Mouse (Mus musculus): ENCODE data around the gene Ms4a4b. TPM values are rescaled to one million over a fixed set of nuclear protein-coding genes. Genes with fewer than 3 reads are reported as not detected.
"Not testable (repeated sequence)": the region's sequence is repeated elsewhere in the genome, so short reads cannot be mapped to it uniquely, and the experiment has no call there.

The Ms4a4b gene
- total RNA-seq, 2 experiments from 2014 or later, result not detected

DNA sequence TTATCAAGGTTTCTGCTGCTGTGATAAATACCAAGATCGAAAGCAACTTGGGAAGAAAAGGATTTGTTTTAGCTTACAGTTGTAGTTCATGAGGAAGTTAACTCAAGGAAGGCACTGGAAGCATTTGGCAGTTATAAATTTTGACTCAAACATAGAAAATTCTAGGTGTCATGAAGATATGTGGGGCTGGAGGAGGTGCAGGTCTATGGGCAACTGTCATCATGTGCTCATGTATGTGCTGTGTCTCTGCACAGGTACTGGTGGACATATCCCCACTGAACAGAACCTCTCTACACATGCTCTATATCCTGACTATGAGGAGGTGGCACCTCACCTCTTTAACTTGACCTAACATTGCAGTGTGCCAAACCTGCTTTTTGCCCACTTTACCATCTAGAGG, 43.2 kb downstream of the Ms4a4b start:
- no peak for DNase-seq

DNA sequence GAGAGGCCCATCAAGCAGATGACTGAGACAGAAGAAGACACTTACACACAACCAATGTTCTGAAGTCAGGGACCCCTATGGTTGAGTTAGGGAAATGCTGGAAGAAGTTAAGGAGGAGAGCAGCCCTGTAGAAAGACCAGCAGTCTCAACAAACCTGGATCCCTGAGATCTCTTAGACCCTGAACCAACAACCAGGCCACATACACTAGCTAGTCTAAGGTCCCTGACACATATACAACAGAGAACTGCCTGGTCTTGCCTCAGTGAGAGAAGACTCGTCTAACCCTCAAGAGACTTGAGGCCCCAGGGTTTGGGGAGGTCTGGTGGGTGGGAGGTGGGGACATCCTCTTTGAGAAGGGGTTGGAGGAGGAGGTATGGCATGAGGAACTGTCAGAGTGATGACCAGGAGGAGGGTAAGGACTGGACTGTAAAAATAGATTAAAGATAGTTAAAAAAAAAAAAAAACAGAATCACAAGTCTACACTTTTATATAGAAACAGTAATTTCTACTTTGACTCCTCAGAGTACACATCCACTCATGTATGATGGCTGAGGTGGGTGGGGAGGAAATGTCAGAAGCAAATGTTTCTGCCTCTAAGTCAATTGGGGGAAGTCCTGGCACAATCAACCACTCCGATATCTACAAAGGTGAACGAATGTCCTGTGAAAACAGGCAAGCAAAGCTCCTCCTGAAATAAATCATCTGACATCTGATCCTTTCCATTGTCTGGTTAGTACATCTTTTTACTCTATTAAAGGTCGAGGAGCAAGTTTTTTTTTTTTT, 48.2 kb downstream of the Ms4a4b start:
- DNase-seq, result no peak

DNA sequence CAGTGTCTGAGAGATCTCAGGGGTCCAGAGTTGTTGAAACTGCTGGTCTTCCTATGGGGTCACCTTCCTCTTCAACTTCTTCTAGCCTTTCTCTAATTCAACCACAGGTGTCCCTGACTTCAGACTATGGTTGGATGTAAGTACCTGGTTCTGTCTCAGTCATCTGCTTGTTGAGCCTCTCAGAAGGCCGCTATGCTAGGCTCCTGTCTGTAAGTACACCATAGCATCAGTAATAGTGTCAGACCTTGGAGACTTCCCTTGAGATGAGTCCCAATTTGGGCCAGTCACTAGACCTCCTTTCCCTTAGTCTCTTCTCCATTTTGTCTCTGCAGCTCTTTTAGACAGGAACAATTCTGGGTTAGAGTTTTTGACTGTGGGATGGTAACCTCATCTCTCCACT, 49.3 kb downstream of the Ms4a4b start:
- DNase-seq, result no peak

DNA sequence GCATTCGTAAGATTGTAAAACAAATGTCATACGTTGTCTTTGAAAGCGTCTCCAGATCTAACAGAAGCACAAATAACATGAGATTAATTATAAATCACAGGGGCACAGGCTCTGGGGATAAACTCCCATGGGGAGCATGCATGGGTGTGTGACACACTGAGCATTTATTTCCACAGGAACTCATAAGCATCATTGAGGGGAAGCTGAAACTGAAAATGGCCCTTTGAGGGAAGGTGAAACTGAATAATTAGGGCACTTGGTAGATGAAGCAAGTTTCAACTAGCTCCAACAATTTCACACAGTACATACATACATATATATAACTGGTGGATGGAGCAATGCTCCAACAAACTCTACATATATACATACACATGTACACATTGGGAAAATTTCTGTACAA, 51.2 kb downstream of the Ms4a4b start:
- no peak for DNase-seq

DNA sequence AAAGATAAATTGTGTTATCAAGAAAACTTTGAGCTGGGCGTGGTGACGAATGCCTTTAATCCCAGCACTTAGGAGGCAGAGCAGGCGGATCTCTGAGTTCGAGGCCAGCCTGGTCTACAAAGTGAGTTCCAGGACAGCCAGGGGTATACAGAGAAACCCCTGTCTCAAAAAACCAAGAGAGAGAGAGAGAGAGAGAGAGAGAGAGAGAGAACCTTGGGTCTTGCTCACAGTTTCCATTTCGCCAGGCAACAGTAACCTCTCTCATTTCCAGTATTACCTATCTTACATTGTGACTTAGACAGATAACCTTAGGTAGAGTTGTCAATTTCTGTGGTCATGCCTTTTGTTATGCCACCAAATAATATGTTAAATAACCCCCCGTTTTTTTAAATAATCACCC, 53.0 kb downstream of the Ms4a4b start:
- no peak for DNase-seq

DNA sequence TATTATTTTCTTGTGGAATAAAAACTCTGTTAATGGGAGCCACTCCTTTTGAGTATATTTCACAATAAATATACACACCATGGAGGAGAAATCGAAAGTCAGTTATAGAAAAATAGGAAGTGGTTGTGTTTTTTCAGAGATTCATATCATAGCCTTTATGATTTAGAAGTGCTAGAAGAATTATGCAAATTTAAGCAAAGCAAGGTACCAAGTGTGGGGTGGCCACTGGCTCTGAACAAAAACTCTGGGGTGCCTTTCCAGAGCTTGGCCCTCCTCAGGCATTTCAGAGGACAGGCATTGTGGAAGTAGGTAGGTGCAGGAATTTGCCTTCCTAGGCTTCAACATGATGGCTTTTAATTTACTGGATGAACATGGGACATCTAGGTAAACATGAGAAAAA, 53.9 kb downstream of the Ms4a4b start:
- DNase-seq, result not testable (repeated sequence)

DNA sequence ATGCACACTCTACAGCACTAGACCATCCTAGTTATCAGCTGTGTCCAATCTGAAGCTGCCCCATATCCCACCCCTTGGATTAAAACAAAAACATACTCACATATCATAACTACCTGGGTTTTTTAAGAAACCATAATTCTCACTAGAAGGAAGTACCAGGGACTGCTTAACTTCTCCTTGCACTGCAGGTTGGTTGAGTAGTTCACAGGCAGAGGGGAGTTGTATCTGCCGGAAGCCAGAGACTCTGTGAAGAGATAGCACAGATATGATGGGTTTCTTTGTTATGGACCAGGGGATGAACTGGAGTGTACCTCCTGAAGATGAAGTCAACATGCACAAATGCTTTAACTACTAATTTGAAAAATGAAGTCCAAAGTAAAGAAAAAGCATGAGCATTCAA, 57.4 kb downstream of the Ms4a4b start:
- no peak for DNase-seq

DNA sequence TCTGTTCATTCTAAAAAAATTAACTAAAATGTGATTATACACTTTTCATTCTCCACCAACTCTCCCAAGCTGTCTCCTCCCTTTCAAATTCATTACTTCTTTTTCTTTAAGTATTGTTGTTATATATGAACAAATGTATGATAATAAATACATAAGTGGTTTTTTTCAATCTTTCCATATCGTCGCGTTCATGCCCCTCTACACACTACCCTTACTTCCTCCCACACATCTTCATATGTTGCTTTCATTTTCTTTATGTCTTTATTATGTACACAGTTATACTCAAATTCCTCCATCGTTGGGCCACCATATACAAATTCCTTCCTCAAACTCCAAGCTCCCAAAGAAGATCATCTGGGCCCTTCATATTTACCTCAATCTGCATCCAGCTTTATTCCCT, 58.0 kb downstream of the Ms4a4b start:
- no peak for DNase-seq

DNA sequence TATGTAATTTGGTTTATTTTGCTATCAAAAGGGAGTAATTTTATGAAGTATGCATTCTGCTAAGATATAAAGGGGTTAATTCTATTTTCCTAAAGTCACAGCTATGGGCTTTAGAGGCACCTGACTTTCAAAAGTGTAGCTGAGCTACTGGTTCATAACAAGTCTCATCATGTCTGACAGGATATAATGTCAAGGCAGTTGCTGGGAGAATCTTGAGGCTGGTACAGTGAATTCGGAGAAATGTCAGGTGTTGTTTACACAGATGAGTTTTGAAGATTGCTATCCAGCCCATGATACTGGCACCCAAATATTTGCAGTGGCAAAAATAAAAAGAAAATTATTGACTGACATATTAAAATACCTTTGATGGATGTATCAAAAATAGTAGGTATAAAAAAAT, 61.5 kb downstream of the Ms4a4b start:
- no peak for DNase-seq

DNA sequence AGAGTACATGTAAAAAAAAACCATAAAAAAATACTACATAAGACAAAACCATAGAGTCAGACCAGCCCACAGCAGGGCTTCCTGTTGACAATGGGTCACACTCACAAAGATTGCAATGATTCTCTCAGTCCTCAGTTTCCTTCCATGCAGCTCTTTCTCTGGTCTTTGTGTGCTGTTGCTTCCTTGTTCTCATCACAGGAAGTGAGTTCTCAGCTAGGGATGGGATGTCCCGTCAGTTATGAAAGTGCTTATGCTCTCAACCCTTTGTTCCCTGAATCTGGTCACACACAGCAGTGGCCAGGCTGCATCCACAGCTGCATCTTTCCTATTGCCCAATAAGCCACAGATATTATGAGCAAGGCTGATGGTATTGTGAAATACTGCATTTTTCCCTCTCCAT, 70.1 kb downstream of the Ms4a4b start:
- DNase-seq, result no peak

DNA sequence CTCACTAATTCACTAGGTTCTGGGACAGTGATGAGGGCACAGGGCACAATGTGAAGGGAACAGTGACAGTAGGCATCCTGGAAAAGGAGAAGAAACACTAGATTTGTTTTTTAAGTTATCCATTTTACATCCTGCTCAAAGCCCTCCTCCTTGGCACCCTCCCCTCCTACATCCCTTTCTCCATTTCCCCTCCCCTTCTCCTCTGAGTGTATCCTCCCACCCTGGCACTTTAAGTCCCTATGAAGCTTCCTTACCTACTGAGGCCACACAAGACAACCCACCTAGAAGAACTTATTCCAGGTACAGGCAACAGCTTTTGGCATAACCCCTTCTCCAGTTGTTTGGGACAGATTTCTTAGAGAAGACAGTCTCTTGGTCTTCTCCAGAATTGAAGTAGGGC, 72.9 kb downstream of the Ms4a4b start, which contains the start of gene Ms4a6b:
Gene Ms4a6b, plus strand, starts transcription at position 267 of the 400 bp plus-strand sequence.
- no peak for DNase-seq

Other genes with a start within 250 kb of the Ms4a4b start
- gene Ms4a13, start 246.8 kb upstream of the Ms4a4b start, total RNA-seq (2021), result not detected
- gene Ms4a12, start 211.1 kb upstream of the Ms4a4b start, total RNA-seq (2021), result not detected
- gene Ms4a1, start 177.3 kb upstream of the Ms4a4b start, total RNA-seq (2021), result not detected
- gene Ms4a5, start 159.7 kb upstream of the Ms4a4b start, total RNA-seq (2021), result not detected
- not detected for gene Ms4a14, start 129.1 kb upstream of the Ms4a4b start, total RNA-seq (2021)
- under 1 TPM; 0.30 to 0.35 TPM for gene Ms4a7, start 107.4 kb upstream of the Ms4a4b start, total RNA-seq (2021)
- gene Ms4a4a, start 68.0 kb upstream of the Ms4a4b start, total RNA-seq (2021), result under 1 TPM; 0.57 to 0.78 TPM
- gene Ms4a4c, start 38.8 kb upstream of the Ms4a4b start, total RNA-seq (2021), result not detected
- gene Ms4a6c, start 25.8 kb downstream of the Ms4a4b start, total RNA-seq (2021), result 1 to 10 TPM; 1.2 to 2.3 TPM
- under 1 TPM; 0.30 to 0.57 TPM for gene Gm8369, start 42.4 kb downstream of the Ms4a4b start, total RNA-seq (2021)
- 1 to 10 TPM; 1.7 to 3.2 TPM for gene Ms4a6b, start 73.0 kb downstream of the Ms4a4b start, total RNA-seq (2021)
- gene Ms4a4d, start 93.2 kb downstream of the Ms4a4b start, total RNA-seq (2021), result not detected
- 1 to 10 TPM; 1.2 to 1.4 TPM for gene Ms4a6d, start 161.3 kb downstream of the Ms4a4b start, total RNA-seq (2021)
- not detected for gene Ms4a2, start 180.2 kb downstream of the Ms4a4b start, total RNA-seq (2021)
- not detected for gene Ms4a3, start 197.3 kb downstream of the Ms4a4b start, total RNA-seq (2021)
- gene Oosp2, start 217.0 kb downstream of the Ms4a4b start, total RNA-seq (2021), result not detected
- gene Oosp1, start 247.6 kb downstream of the Ms4a4b start, total RNA-seq (2021), result not detected

All from layer of hippocampus, postnatal 36 days (tissue).